Mouse (Mus musculus): ENCODE data around the gene Pygo1.

Gene Pygo1

GRCm38 (mm10) chr9:72925021-72925934, at the start of gene Pygo1:
Gene Pygo1 (plus strand): TSS chr9:72925645.
- DNase-seq: peak; percentile 12 to 44

GRCm38 (mm10) chr9:72875878-72876277, 49.6 kb upstream of the Pygo1 start:
- DNase-seq: no peak

GRCm38 (mm10) chr9:72877905-72878304, 47.5 kb upstream of the Pygo1 start:
- DNase-seq: no peak

GRCm38 (mm10) chr9:72878656-72879055, 46.8 kb upstream of the Pygo1 start:
- no peak for DNase-seq

GRCm38 (mm10) chr9:72879601-72880000, 45.8 kb upstream of the Pygo1 start:
- no peak for DNase-seq

GRCm38 (mm10) chr9:72880225-72880960, 45.1 kb upstream of the Pygo1 start:
- peak; percentile 28 to 59 for DNase-seq

GRCm38 (mm10) chr9:72881026-72881768, 44.2 kb upstream of the Pygo1 start:
- DNase-seq: peak; percentile 73 to 79

GRCm38 (mm10) chr9:72883940-72884339, 41.5 kb upstream of the Pygo1 start:
- peak; percentile 48 to 58 for DNase-seq

- no peak for DNase-seq
Observed at GRCm38 (mm10) chr9:72889777-72890176, 35.7 kb upstream of the Pygo1 start.

GRCm38 (mm10) chr9:72890499-72891085, 34.9 kb upstream of the Pygo1 start:
- no peak for DNase-seq

- no peak for DNase-seq
Observed at GRCm38 (mm10) chr9:72892761-72893160, 32.7 kb upstream of the Pygo1 start.

- DNase-seq: no peak
Observed at GRCm38 (mm10) chr9:72894796-72895352, 30.6 kb upstream of the Pygo1 start.

GRCm38 (mm10) chr9:72902057-72902456, 23.4 kb upstream of the Pygo1 start:
- DNase-seq: no peak

- DNase-seq: no peak
Observed at GRCm38 (mm10) chr9:72902611-72903010, 22.8 kb upstream of the Pygo1 start.

GRCm38 (mm10) chr9:72906693-72907103, 18.7 kb upstream of the Pygo1 start:
- DNase-seq: no peak

GRCm38 (mm10) chr9:72911381-72911780, 14.1 kb upstream of the Pygo1 start:
- no peak for DNase-seq

GRCm38 (mm10) chr9:72913551-72913950, 11.9 kb upstream of the Pygo1 start:
- DNase-seq: no peak

GRCm38 (mm10) chr9:72915728-72916127, 9.7 kb upstream of the Pygo1 start:
- DNase-seq: no peak

- no peak for DNase-seq
Observed at GRCm38 (mm10) chr9:72923068-72923467, 2.4 kb upstream of the Pygo1 start.

GRCm38 (mm10) chr9:72925935-72926258, 452 bp downstream of the Pygo1 start:
- DNase-seq: no peak

GRCm38 (mm10) chr9:72931166-72931790, 5.8 kb downstream of the Pygo1 start:
- DNase-seq: no peak

- peak in 1 of 2 experiments; percentile 14 for DNase-seq
Observed at GRCm38 (mm10) chr9:72935309-72935708, 9.9 kb downstream of the Pygo1 start.

Data from kidney, postnatal 36 days (tissue).